Mouse (Mus musculus) liver, embryonic 14.5 days (tissue): Measurements from ENCODE around the gene Negr1.

Experiments
- CTCF ChIP-seq: IDR thresholded peaks from 2 replicates; pipeline ENCODE4 v1.5.1; 2016; ENCODE audit warnings: antibody characterized with exemption, low read depth, control low read depth
- EP300 ChIP-seq: IDR thresholded peaks from 2 replicates; pipeline ENCODE4 v1.6.1; 2016; ENCODE audit warnings: antibody characterized with exemption, low read depth

GRCm38 (mm10) chr3:157188939-157189725 lies 627.5 kb downstream of the Negr1 start:
- no peak for TF ChIP-seq CTCF
- TF ChIP-seq EP300: no peak
